29 mouse cellular contexts compared by ENCODE assay signal in genomic region chr12:108022835-108023615, GRCm38 (mm10). TPM values are rescaled to one million over a fixed set of nuclear protein-coding genes. Genes with fewer than 3 reads are reported as not detected.
DNase-seq lines count a peak whose midpoint lies in the region; ATAC-seq lines count a peak whose summit lies in the region.
"Had no signal": no experiment of that assay in that cellular context is flagged by ENCODE, and none has a peak within 500 bp of the region (broad histone marks: within the 10 kb centered on the region; RNA-seq: fewer than 3 reads in every experiment).

No protein-coding gene starts in this region.

- H3K4me2 ChIP-seq in neural tube, embryonic 15.5 days: no peak overlapping the region
- H3K4me2 ChIP-seq: embryonic facial prominence, embryonic 13.5 days; forebrain, embryonic 12.5 days; heart, embryonic 11.5 days; hindbrain, embryonic 12.5 days; hindbrain, embryonic 15.5 days had no signal

- ATAC-seq in frontal cortex, adult (ENCODE audit: low TSS enrichment): peak; percentile 57; the same call in 1 of the 2 replicates
- ATAC-seq in activated CD4-positive, CD25-positive, alpha-beta regulatory T cell, adult 4 months: peak; percentile 85
- ATAC-seq in inflammation-experienced regulatory T-cells, adult 6 months: peak; percentile 88
- ATAC-seq in neural tube, embryonic 15.5 days (ENCODE audit: low FRiP score): no peak
- ATAC-seq: forebrain, embryonic 16.5 days; intestine, embryonic 16.5 days; Patski had no signal

- no peak overlapping the region for H3K9ac ChIP-seq in neural tube, embryonic 15.5 days (replicated peaks)
- H3K9ac ChIP-seq: embryonic facial prominence, embryonic 13.5 days; forebrain, embryonic 12.5 days; hindbrain, embryonic 12.5 days; hindbrain, embryonic 15.5 days had no signal

- no peaks in the 10 kb centered on the region for H3K36me3 ChIP-seq in neural tube, embryonic 15.5 days
- H3K36me3 ChIP-seq: embryonic facial prominence, embryonic 10.5 days; embryonic facial prominence, embryonic 13.5 days; forebrain, embryonic 12.5 days; G1E; hindbrain, embryonic 12.5 days; hindbrain, embryonic 15.5 days had no signal

- no peak overlapping the region for H3K27ac ChIP-seq in neural tube, embryonic 15.5 days (replicated peaks)
- H3K27ac ChIP-seq: embryonic facial prominence, embryonic 10.5 days; embryonic facial prominence, embryonic 13.5 days; forebrain, embryonic 12.5 days; hindbrain, embryonic 12.5 days; hindbrain, embryonic 15.5 days had no signal

- H3K27me3 ChIP-seq in neural tube, embryonic 15.5 days (replicated peaks): no peaks in the 10 kb centered on the region
- H3K27me3 ChIP-seq: CH12.LX; embryonic facial prominence, embryonic 13.5 days; forebrain, embryonic 12.5 days; hindbrain, embryonic 12.5 days; hindbrain, embryonic 15.5 days; Patski had no signal

- 81% methylated on average over 15 of the region's 15 CpGs for WGBS in neural tube, embryonic 15.5 days

- no peaks in the 10 kb centered on the region for H3K4me1 ChIP-seq in neural tube, embryonic 15.5 days
- H3K4me1 ChIP-seq: embryonic facial prominence, embryonic 10.5 days; embryonic facial prominence, embryonic 13.5 days; forebrain, embryonic 12.5 days; hindbrain, embryonic 12.5 days; hindbrain, embryonic 15.5 days had no signal

- no peaks in the 10 kb centered on the region for H3K9me3 ChIP-seq in neural tube, embryonic 15.5 days (replicated peaks)
- H3K9me3 ChIP-seq: embryonic facial prominence, embryonic 10.5 days; embryonic facial prominence, embryonic 13.5 days; forebrain, embryonic 12.5 days; hindbrain, embryonic 12.5 days; hindbrain, embryonic 15.5 days had no signal

- no peak for DNase-seq in frontal cortex, postnatal 25 days (ENCODE audit: low spot score in 2 of 2)
- no peak for DNase-seq in layer of hippocampus, adult 11-12 months (ENCODE audit: low spot score)
- DNase-seq: adrenal gland, adult 2 months; adrenal gland, postnatal 14 days; B cell, adult 2 months; cerebellum, adult 11 months; cerebellum, adult 2 months; cerebellum, adult 9-11 months; cerebellum, postnatal 25 days; embryo, embryonic 11 days; gastrocnemius, postnatal 10 days; heart, adult 11 months; kidney, adult 18-20 months had no signal

- no peak overlapping the region for H3K4me3 ChIP-seq in neural tube, embryonic 15.5 days (replicated peaks)
- H3K4me3 ChIP-seq: embryonic facial prominence, embryonic 10.5 days; embryonic facial prominence, embryonic 13.5 days; erythroblast, embryonic 14.5 days; forebrain, embryonic 12.5 days; hindbrain, embryonic 12.5 days; hindbrain, embryonic 15.5 days had no signal

RNA-seq across cellular contexts. Expression of gene Bcl11b, which starts 19.6 kb away (rescaled TPM):
- 10 to 100 TPM; 36.1 to 38.4 TPM for polyA plus RNA-seq in activated CD4-positive, CD25-positive, alpha-beta regulatory T cell, adult 4 months (2017; shearing (Covaris generic))
- 10 to 100 TPM; 26.0 to 46.3 (median 40.8) TPM for polyA plus RNA-seq in inflammation-experienced regulatory T-cells, adult 6 months (2017; shearing (Covaris generic))
- 21.6 and 22.2 TPM in 2 replicates for polyA plus RNA-seq in neural tube, embryonic 15.5 days (2015; fragmentation: Nextera tagmentation; extraction: Ambion mirVana)
- polyA plus RNA-seq: erythroblast, embryonic 14.5 days; G1E had no signal
